Mouse (Mus musculus): ENCODE results near the gene Mrpl23. TPM values are rescaled to one million over a fixed set of nuclear protein-coding genes. Genes with fewer than 3 reads are reported as not detected.

Gene Mrpl23
- total RNA-seq, 2 experiments from 2014 or later, result 0.31 to 53.9 TPM

Other genes with a start within 250 kb of the Mrpl23 start
- gene Krtap5-1, start 235.6 kb upstream of the Mrpl23 start, total RNA-seq (2014; fragmentation: Nextera tagmentation), result not detected in 2 replicates
- not detected in 2 replicates for gene Krtap5-1, start 235.6 kb upstream of the Mrpl23 start, total RNA-seq (2017)
- not detected in 2 replicates for gene Krtap5-4, start 229.1 kb upstream of the Mrpl23 start, total RNA-seq (2014; fragmentation: Nextera tagmentation)
- not detected in 2 replicates for gene Krtap5-4, start 229.1 kb upstream of the Mrpl23 start, total RNA-seq (2017)
- 1.5 TPM in 1 of 2 replicates, not detected in the other for gene Ifitm10, start 158.9 kb upstream of the Mrpl23 start, total RNA-seq (2014; fragmentation: Nextera tagmentation)
- gene Ifitm10, start 158.9 kb upstream of the Mrpl23 start, total RNA-seq (2017), result not detected in 2 replicates
- gene Gm49369, start 150.0 kb upstream of the Mrpl23 start, total RNA-seq (2014; fragmentation: Nextera tagmentation), result not detected in 2 replicates
- gene Gm49369, start 150.0 kb upstream of the Mrpl23 start, total RNA-seq (2017), result 38.0 and 63.2 TPM in 2 replicates
- gene Ctsd, start 144.6 kb upstream of the Mrpl23 start, total RNA-seq (2014; fragmentation: Nextera tagmentation), result 152 and 191 TPM in 2 replicates
- 128 and 144 TPM in 2 replicates for gene Ctsd, start 144.6 kb upstream of the Mrpl23 start, total RNA-seq (2017)
- not detected in 2 replicates for gene Syt8, start 97.8 kb upstream of the Mrpl23 start, total RNA-seq (2014; fragmentation: Nextera tagmentation)
- not detected in 2 replicates for gene Syt8, start 97.8 kb upstream of the Mrpl23 start, total RNA-seq (2017)
- gene Tnni2, start 90.9 kb upstream of the Mrpl23 start, total RNA-seq (2014; fragmentation: Nextera tagmentation), result 5.6 and 6.0 TPM in 2 replicates
- gene Tnni2, start 90.9 kb upstream of the Mrpl23 start, total RNA-seq (2017), result 3.0 and 8.1 TPM in 2 replicates
- gene Lsp1, start 71.9 kb upstream of the Mrpl23 start, total RNA-seq (2014; fragmentation: Nextera tagmentation), result 41.4 and 58.5 TPM in 2 replicates
- 50.3 and 51.9 TPM in 2 replicates for gene Lsp1, start 71.9 kb upstream of the Mrpl23 start, total RNA-seq (2017)
- not detected in 2 replicates for gene Tnnt3, start 33.9 kb upstream of the Mrpl23 start, total RNA-seq (2014; fragmentation: Nextera tagmentation)
- not detected in 2 replicates for gene Tnnt3, start 33.9 kb upstream of the Mrpl23 start, total RNA-seq (2017)
- gene Igf2, start 134.1 kb downstream of the Mrpl23 start, total RNA-seq (2014; fragmentation: Nextera tagmentation), result not detected in 2 replicates
- 2.5 TPM in 1 of 2 replicates, not detected in the other for gene Igf2, start 134.1 kb downstream of the Mrpl23 start, total RNA-seq (2017)
- gene Gm49394, start 137.3 kb downstream of the Mrpl23 start, total RNA-seq (2014; fragmentation: Nextera tagmentation), result not detected in 2 replicates
- gene Gm49394, start 137.3 kb downstream of the Mrpl23 start, total RNA-seq (2017), result not detected in 2 replicates
- not detected in 2 replicates for gene Ins2, start 210.7 kb downstream of the Mrpl23 start, total RNA-seq (2014; fragmentation: Nextera tagmentation)
- not detected in 2 replicates for gene Ins2, start 210.7 kb downstream of the Mrpl23 start, total RNA-seq (2017)

Data from granulocyte monocyte progenitor cell, adult 5-6 weeks (primary cell).